Comparison of ENCODE assay signal across 26 mouse cellular contexts in the genomic region with DNA sequence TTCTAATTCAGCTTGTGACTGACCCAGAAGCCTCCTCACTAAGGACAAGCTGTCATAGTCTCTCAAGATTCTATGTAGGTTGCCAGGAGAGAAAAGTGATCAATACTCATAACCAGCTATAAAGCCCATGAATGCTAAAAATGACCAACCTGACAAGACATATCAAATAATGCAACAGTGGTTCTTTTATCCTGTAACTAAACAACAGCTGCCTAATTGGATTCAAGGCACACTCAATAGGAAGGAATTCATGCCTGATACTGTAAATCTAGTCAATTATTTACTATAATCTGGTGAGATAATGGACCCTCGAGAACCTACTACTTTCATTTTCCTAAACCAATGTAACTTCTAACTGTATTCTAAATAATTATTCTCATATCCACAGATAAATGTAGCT.
"Had no signal": no experiment of that assay in that cellular context is flagged by ENCODE, and none has a peak within 500 bp of the region (broad histone marks: within the 10 kb centered on the region; RNA-seq: fewer than 3 reads in every experiment).

No protein-coding gene starts in this region.

- H3K27me3 ChIP-seq: embryonic facial prominence, embryonic 12.5 days; embryonic facial prominence, embryonic 13.5 days; embryonic facial prominence, embryonic 15.5 days; forebrain, embryonic 12.5 days; forebrain, embryonic 13.5 days; forebrain, embryonic 15.5 days had no signal

- DNase-seq: cerebellum, adult 8-10 months; cerebellum, adult 9-10 months; cerebellum, adult 9-11 months; cerebellum, postnatal 10 days; cerebellum, postnatal 14 days; cerebellum, postnatal 25 days; cerebellum, postnatal 36 days; embryo, embryonic 11 days; forebrain, postnatal 0 days; gastrocnemius, adult 2 months; gastrocnemius, postnatal 10 days; gastrocnemius, postnatal 14 days; gastrocnemius, postnatal 25 days; gastrocnemius, postnatal 36 days; heart, adult 11 months; heart, adult 18-20 months; heart, adult 2 months had no signal

- H3K9ac ChIP-seq: embryonic facial prominence, embryonic 12.5 days; embryonic facial prominence, embryonic 13.5 days; embryonic facial prominence, embryonic 15.5 days; forebrain, embryonic 12.5 days; forebrain, embryonic 13.5 days; forebrain, embryonic 15.5 days; forebrain, postnatal 0 days had no signal

- H3K4me3 ChIP-seq: embryonic facial prominence, embryonic 10.5 days; embryonic facial prominence, embryonic 12.5 days; embryonic facial prominence, embryonic 13.5 days; embryonic facial prominence, embryonic 15.5 days; erythroblast, embryonic 14.5 days; forebrain, embryonic 10.5 days; forebrain, embryonic 12.5 days; forebrain, embryonic 13.5 days; forebrain, embryonic 15.5 days; gastrocnemius, adult 2 months; heart, adult 2 months had no signal

- H3K36me3 ChIP-seq: embryonic facial prominence, embryonic 10.5 days; embryonic facial prominence, embryonic 12.5 days; embryonic facial prominence, embryonic 13.5 days; embryonic facial prominence, embryonic 15.5 days; forebrain, embryonic 10.5 days; forebrain, embryonic 12.5 days; forebrain, embryonic 15.5 days had no signal

- H3K9me3 ChIP-seq: embryonic facial prominence, embryonic 10.5 days; embryonic facial prominence, embryonic 12.5 days; embryonic facial prominence, embryonic 13.5 days; embryonic facial prominence, embryonic 15.5 days; forebrain, embryonic 10.5 days; forebrain, embryonic 12.5 days; forebrain, embryonic 13.5 days; forebrain, embryonic 15.5 days had no signal

- H3K4me2 ChIP-seq: embryonic facial prominence, embryonic 12.5 days; embryonic facial prominence, embryonic 13.5 days; embryonic facial prominence, embryonic 15.5 days; forebrain, embryonic 12.5 days; forebrain, embryonic 13.5 days; forebrain, embryonic 15.5 days had no signal

- H3K27ac ChIP-seq: embryonic facial prominence, embryonic 10.5 days; embryonic facial prominence, embryonic 12.5 days; embryonic facial prominence, embryonic 13.5 days; embryonic facial prominence, embryonic 15.5 days; forebrain, embryonic 10.5 days; forebrain, embryonic 12.5 days; forebrain, embryonic 13.5 days; forebrain, embryonic 15.5 days; gastrocnemius, adult 2 months; heart, adult 2 months had no signal

- H3K4me1 ChIP-seq: embryonic facial prominence, embryonic 10.5 days; embryonic facial prominence, embryonic 12.5 days; embryonic facial prominence, embryonic 13.5 days; embryonic facial prominence, embryonic 15.5 days; forebrain, embryonic 10.5 days; forebrain, embryonic 12.5 days; forebrain, embryonic 13.5 days; forebrain, embryonic 15.5 days had no signal
